Mouse (Mus musculus): ENCODE results near the gene Wtap.
A peak's percentile ranks its signal among the peaks of the same experiment; 100 is the strongest.
"Not testable (repeated sequence)": the region's sequence is repeated elsewhere in the genome, so short reads cannot be mapped to it uniquely, and the experiment has no call there.

The Wtap gene

DNA sequence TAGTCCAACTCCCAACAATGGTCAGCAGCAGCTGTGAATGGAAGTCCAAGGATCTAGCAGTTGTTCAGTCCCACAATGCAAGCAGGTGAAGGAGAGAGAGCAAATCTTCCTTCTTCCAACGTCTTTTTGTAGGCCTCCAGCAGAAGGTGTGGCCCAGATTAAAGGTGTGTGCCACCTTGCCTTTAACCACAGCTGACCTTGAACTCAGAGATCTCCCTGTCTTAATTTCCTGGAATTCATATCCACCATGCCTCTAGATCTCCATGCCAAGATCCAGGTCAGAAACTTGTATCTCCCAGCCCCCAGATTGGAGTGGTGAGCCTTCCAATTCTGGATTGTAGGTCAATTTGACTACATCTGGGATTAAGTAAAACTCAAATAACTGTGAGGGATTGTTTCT, at the start of gene Wtap:
TSS of gene Wtap (minus strand) at position 101 of the 400 bp plus-strand sequence.
- DNase-seq, result no peak

DNA sequence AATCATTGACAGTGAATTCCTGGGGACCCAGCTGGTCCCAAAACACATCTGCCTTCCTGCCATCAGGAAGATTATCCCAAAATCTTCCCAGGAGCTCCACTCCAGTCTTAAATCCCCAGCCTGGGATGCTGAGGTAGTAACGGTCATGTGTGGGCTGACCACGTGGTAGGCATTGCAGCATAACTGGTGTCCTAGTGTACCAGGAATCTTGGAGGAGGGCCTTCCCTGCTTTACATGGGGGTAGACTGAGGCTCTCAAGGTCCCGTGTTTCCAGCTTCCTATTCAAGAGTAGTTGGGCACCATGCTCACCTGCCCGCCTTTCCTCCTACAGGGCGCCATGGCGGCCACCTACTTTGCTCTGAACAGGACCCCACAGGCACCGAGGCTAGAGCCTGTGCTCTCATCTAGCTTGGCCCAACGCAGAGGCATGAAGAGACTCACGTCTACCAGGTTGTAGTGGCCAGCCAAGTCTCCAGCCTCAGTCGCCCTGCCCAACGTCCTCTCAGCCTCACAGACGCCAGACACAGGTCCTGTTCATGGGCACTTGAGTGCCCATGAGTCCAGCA, 42.7 kb upstream of the Wtap start:
- not testable (repeated sequence) for DNase-seq

DNA sequence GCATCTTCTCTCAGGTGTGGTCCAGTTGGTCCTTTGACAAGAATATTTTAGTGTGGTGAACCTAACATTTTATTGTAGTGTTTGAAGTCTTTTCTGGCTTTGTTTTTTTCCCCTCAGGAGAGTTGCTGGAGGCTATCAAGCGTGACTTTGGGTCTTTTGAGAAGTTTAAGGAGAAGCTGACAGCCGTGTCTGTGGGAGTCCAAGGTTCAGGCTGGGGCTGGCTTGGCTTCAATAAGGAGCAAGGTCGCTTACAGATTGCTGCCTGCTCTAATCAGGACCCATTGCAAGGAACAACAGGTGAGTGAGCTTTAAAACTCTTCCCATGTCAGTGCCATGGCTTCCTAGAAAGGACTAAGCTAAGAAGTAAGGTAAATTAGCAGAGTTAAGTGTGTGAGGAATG, 19.3 kb upstream of the Wtap start:
- DNase-seq, result no peak

DNA sequence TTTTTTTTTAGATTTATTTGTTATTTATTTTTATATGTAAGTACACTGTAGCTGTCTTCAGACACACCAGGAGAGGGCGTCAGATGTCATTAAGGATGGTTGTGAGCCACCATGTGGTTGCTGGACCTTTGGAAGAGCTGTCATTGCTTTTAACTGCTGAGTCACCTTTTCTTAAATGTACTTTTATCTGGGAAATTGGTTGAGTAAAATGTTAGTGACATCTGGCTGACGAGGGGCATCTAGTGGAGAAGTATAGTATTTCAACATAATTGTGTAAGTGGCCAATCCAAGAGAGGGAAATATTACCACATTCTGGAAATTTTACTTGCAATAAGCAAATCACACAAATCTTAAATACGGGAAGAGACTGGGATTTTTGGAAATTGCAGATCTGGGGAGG, 15.9 kb upstream of the Wtap start:
- DNase-seq, result peak; percentile 65

DNA sequence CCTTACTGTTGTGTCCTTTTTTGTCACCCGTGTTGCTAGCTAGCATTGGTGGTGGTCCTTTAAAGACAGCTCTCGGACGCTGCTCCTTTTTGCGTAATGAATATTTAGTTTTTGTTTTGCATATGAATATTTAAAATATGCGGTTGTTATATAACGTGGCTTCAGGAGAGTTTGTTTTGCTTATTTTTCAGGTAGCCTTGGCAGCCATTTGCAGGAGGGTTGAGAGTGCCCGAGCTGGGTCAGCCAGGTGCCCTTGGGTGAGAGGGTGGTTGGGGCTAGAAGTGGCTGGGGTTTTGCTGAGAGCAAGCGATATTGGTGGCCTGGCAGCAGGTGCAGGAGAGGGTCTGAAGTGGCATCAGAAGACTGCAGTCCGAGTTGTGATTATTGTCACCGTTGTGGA, 14.6 kb upstream of the Wtap start:
- DNase-seq, result peak; percentile 19

DNA sequence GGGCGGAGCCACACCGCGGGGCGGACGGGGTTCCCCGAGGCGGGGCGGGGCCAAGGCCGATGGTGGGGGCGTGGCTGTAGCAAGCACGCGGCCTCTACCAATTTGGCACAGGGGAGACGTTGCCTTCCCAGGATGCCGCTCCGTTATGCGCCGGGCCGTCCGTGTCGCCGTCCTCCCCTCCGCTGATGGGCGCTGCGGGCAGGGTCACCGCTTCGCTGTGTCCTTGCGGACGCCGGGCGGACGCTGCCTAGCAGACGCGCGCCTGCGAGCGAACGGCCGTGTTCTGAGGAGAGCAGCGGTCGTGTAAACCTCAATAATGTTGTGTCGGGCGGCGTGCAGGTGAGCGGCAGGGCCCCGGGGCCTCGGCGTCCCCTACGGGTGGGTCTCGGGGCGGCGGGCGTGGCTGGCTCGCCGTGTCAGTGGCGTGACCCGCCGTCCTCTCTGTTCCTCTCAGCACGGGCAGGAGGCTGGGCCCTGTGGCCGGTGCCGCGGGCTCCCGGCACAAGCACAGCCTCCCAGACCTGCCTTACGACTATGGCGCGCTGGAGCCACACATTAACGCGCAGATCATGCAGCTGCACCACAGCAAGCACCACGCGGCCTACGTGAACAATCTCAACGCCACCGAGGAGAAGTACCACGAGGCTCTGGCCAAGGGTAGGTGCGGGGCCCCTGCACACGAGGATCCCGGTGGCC, 13.9 kb upstream of the Wtap start:
- peak; percentile 99 for DNase-seq

DNA sequence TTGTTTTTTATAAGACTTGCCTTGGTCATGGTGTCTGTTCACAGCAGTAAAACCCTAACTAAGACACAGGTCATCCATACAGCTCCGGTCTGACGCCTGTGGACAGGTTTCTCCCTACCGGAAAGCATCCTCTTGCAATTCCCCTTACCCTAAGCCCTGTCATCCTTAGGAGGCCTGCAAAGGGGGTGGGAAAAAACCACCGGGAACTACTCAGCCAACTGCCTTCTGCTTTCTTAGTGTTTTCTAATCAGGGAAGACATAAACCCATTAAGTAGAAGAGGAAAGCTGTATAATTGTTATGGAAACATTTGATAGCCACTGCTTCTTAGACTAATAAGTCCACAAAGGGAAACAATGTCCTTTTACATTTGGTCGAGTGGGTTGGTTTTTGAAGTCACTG, 13.0 kb upstream of the Wtap start:
- DNase-seq, result no peak

DNA sequence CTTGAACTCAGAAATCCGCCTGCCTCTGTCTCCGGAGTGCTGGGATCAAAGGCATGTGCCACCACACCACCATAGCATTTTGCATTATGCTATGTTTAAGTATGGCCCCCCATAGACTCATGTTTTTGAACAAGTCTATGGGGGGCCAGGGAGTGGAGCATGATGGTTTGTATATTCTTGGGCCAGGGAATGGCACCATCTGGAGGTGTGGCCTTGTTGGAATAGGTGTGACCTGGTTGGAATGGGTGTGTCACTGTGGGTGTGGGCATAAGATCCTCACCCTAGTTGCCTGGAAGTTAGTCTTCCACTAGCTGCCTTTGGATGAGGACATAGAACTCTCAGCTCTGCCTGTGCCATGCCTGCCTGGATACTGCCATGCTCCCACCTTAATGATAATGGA, 12.6 kb upstream of the Wtap start, which contains the start of gene Sod2:
TSS of gene Sod2 (plus strand) at position 301 of the 400 bp plus-strand sequence.
- DNase-seq, result not testable (repeated sequence)

DNA sequence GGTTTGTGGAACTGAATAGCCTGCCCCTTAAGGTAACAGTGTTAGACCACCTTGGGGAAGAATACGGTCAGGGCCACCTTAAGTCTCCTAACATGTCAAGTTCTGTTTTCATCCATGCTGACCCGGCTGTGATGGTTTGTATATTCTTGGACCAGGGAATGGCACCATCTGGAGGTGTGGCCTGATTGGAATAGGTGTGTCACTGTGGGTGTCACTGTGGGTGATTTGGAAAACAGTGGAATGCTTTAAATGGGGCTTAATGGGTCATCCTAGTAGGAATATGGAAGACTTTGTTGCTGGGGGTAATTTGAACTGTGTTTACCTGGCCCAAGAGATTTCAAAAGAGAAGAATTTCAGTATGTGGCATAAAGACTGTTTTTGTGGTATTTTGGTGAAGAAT, 10.5 kb upstream of the Wtap start:
- not testable (repeated sequence) for DNase-seq

DNA sequence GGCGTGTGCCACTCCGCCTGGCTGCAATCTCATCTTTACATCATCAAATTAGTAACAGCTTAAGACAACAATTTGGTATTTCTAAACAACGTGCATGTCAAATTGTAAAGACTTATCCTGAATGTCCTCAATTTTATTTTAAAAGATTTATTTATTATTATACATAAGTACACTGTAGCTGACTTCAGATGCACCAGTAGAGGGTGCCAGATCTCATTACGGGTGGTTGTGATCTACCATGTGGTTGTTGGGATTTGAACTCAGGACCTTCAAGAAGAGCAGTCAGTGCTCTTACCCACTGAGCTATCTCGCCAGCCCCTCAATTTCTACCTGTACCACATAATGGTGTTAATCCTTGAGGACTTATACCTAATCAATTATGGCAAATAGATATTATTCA, 8.3 kb upstream of the Wtap start:
- DNase-seq, result not testable (repeated sequence)

DNA sequence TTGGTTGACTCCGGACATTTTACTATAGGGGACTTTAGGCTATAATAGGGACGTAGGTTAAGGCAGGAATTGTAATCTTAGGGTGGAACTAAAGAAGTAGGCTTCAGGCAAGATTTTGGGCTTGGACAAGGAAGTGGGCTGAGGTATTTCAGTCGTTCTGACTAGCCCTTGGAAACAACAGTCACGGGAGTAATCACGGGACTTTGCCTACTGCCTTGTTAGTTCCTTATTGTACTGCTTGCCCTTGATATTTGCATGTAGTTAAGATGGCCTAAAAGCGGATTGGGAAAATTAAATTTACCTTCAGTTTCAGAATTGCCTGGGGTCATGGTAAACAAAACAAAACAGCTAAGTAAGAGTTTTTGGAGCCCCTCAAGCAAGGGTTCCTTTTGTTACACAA, 5.1 kb upstream of the Wtap start:
- no peak for DNase-seq

DNA sequence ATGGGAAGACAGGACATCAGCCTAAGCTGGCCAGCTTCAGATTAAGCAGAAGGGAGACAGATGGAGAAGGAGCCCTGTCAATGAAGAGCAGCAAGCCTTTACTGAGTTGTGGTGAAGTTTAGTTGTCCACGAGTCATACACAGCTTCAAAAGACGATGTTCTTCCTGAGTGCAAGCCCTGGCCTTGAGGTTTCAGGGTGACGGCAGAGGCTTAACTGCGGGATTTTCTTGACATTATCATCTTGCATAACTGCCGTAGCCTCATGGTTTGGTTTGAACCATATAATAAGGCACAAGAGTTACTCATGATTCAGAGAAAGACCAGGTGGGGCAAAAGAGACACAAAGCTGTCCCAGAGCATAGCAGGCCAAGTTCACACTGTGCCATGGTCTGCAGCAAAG, 3.9 kb upstream of the Wtap start:
- no peak for DNase-seq

DNA sequence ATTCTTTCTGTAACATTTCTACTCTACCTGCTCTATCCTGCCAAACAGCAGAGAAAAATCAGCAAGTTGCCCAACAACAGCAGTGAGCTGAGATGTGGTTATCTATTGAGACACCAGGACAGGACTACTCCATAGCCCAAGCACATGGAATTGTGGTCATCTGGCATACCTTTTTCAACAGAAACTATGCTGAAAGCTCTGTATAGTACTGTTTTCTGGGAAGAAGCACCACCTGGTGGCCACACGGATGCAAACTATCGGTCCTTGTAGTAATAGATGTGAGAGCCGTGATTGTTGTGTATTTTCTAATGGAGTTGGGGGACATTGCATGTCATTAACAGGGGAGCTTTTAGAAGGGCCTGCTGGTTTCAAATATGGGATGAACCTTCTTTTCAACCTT, 2.4 kb upstream of the Wtap start:
- peak; percentile 71 for DNase-seq

DNA sequence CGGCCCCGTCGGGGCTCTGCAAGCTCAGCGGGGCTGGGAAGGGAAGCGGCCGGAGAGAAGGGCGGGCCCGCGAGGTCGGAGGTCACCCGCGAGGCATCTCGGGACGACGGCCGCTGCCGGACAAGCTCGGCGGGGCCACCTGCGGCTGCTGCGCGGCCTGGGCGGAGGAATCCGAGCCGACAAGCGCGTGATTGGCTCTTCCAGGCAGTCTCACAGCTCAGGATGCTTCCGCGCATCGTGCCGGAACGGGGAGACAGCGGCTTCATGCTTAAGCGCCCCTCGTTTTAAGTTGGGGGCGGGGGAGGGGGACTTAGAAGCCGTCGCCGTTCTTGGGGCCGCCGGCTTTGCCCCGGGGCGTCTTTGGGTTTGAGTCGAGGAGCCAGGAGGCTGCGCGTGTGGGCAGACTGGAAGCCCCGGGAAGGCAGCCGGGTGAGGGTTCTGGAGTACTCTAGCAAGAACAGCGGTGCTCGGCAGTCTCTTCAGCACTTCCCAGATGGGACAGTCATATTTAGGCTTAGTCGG, 1.4 kb downstream of the Wtap start:
- peak; percentile 97 for DNase-seq

DNA sequence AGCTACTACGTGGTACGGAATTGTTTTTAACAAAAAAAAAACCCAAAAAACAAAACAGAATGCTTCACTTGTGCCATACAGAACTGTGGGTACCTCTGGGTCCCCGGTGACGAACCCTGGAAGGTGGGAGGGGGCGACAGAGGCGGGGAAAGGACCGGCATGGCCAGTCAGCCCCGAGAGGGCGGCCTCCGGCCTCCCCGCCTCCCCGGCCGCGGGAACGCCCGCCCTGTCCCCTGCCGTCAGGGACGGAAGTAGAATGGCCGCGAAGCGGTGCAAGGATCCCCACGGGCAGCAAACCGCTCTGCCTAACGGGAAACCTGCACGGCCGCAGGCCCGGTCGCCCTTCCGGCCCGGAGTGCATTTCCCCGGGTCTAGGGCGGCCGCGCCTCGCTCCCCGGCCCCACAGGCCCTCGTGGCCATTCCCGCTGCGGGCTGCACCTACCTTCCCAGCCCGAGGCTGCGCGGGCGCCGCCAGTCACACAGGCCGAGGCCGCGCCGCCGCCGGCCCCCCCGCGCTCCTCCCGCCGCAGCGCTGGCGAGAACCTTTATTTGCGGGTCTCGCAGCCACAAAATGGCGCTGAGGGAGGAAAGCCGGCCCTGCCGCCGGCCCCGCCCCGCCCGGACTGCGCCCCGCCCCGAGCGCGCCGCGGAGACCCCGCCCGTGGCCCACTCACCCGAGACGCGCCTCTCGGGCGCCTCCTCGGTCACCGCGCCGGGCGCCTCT, 2.2 kb downstream of the Wtap start:
- peak; percentile 93 for DNase-seq

DNA sequence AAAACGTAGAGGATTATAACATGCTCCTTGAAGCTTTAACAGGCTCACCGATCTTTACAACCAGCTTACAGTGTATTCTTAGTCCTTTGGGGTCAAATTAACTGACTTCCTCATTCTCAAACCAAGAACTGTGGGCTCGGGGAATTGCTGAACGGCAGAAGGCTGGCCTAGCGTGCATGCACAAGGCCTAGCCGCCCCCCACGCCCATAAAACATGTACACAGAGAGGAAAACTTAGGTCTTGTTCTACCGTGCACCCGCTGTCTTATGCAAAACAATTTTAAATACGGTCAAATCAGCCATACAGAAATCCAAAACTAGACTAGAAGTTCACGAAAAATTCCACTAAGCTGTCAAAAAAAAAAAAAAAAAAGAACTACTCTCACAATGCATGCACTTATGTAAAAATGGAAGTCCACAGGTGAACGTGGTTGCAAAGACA, 2.8 kb downstream of the Wtap start:
- DNase-seq, result peak; percentile 36

DNA sequence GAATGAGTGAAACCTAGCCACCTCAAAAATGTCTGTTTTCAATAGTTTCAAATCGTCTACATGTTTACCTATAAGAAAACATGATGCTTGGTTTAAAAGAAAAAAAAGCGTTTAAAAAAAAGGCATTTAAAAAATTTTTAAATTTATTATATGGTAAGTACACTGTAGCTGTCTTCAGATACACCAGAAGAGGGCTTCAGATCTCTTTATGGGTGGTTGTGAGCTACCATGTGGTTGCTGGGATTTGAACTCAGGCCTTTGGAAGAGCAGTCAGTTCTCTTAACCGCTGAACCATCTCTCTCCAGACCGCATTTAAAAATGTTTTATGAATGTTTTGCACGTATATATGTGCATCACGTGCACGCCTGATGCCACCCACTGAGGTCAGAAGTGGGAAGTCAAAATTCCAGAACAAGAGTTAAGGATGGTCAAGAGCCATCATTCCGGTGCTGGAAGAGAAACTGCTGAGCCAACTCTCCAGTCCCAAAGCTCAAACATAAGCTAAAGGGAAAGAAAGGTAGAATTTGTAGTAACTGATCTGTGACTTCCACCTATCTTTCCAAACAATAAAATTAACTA, 3.3 kb downstream of the Wtap start:
- no peak for DNase-seq

DNA sequence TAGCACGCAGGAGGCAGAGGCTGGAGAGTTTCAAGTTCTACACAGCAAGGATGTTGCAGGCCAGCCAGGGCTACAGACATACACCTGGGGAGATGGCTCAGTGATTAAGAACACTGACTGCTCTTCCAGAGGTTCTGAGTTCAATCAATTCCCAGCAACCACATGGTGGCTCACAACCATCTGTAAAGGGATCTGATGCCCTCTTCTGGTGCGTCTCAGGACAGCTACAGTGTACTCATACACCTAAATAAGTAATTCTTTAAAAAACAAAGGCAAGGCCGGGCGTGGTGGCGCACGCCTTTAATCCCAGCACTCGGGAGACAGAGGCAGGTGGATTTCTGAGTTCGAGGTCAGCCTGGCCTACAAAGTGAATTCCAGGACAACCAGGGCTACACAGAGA, 5.9 kb downstream of the Wtap start:
- DNase-seq, result not testable (repeated sequence)

DNA sequence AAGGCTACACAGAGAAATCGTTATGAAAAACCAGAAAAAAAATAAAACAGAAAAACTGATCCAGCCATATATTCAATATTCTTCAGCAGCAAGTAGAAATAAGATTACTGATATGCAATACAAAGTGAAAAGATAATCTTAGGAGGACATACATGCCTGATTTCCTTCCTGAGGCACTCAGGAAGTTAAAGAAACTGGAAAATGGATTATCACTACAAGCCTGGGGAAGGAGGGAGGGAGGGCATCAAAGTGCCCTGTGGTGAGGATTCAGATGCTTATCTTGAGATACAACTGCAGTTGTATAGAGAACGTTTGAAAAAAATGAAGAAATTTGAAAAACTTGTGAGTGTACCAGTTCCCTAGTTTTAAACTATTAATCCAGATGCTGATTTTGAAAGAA, 10.0 kb downstream of the Wtap start:
- no peak for DNase-seq

DNA sequence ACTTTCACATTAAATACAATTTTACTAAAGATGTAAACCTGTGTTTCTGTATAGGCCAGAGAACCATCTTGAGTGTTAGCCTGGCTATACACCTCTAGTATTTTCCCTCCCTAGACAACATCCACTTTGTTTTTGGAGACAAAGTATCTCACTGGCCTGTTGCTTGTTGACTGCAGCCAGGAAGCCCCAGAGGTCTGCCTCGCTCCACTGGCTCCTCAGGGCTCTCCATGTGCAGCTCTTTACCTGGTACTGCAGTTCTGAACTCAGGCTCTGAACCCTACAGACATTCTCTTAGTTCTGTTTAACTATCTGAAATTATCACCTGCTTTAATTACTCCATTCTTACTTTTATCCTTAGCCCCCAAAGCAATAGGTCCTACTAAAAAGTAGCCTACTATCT, 15.4 kb downstream of the Wtap start:
- DNase-seq, result no peak

DNA sequence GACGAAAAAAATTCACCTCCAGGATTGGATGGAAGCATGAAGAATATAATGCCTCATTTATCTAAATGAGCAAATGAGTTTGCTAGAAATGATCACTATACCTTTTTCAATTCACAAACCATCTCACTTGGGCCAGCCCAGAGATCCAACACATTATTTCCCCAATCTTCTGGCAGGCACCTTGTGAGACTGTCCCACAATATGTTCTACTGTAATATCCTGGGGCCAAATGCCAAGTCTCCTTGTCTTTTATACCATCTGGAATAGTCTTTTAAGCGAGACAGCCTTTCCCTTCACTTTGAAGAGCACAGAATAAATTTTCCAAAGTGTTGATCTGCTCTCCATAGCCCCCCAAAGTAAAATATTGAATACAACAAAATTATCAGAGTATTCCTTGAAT, 20.1 kb downstream of the Wtap start:
- DNase-seq, result no peak

DNA sequence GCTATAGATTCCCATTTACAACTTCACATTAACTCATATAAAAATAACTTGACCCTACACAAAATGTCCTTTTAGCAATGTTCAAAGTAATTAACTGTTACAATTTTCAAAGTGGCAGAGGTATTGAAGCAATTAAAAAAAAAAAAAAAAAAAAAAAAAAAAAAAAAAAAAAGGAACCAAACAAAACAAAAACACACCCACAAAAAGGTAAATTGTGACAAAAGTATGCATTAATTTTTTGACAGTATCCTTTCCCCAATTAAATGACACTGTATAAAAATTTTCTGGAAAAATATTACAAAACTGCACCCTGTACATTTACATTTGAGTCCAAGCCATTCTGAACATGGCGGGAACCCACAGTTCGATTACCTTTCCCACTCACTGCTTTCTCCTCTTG, 26.8 kb downstream of the Wtap start:
- no peak for DNase-seq

DNA sequence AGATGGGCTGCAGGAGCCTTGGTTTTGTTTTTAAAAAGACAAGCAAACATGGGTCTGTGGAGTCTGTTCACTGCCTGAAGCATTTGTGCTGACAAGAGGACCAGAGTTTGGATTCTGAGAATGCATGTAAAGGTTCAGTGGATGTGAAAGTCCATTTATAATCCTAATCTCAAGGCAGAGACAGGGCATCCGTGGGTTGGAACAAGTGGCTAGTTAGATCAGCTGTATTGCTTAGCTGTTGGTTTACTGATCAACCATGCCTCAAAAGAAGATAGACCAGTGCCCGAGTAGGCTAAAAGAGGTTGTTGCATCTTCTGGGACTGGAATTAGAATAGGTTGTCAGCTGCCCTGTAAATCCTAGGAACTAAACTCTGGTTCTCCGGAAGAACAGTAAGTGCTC, 30.5 kb downstream of the Wtap start:
- DNase-seq, result no peak
